Mouse (Mus musculus) embryo, embryonic 11 days (tissue): ENCODE measurements around the gene Espn.

ENCODE experiments used
- DNase-seq: peaks from one replicate; pipeline ENCODE4 v3.0.0-alpha.2; 2015

Espn gene

GRCm38 (mm10) chr4:152121183-152121505, 31.0 kb downstream of the Espn start:
- DNase-seq, result no peak

GRCm38 (mm10) chr4:152120311-152121182, 31.6 kb downstream of the Espn start:
- DNase-seq, result no peak

- peak; percentile 79 for DNase-seq
Measured at GRCm38 (mm10) chr4:152119396-152120292, 32.5 kb downstream of the Espn start.

- no peak for DNase-seq
Measured at GRCm38 (mm10) chr4:152117538-152117937, 34.6 kb downstream of the Espn start.

GRCm38 (mm10) chr4:152115921-152116612, 36.1 kb downstream of the Espn start, which contains the start of gene Tnfrsf25:
Gene Tnfrsf25, plus strand, starts transcription at chr4:152115934.
- DNase-seq, result peak; percentile 56

GRCm38 (mm10) chr4:152114080-152114479, 38.1 kb downstream of the Espn start:
- DNase-seq, result no peak

- DNase-seq, result no peak
Measured at GRCm38 (mm10) chr4:152112329-152112728, 39.8 kb downstream of the Espn start.

GRCm38 (mm10) chr4:152110689-152111088, 41.5 kb downstream of the Espn start:
- DNase-seq, result no peak

GRCm38 (mm10) chr4:152109509-152109908, 42.7 kb downstream of the Espn start:
- DNase-seq, result no peak

- DNase-seq, result no peak
Measured at GRCm38 (mm10) chr4:152108673-152109072, 43.5 kb downstream of the Espn start.

- DNase-seq, result peak; percentile 93
Measured at GRCm38 (mm10) chr4:152107971-152108509, 44.1 kb downstream of the Espn start.

- DNase-seq, result peak; percentile 68
Measured at GRCm38 (mm10) chr4:152107493-152107892, 44.7 kb downstream of the Espn start.

- DNase-seq, result no peak
Measured at GRCm38 (mm10) chr4:152106746-152107145, 45.4 kb downstream of the Espn start.

GRCm38 (mm10) chr4:152103025-152103424, 49.1 kb downstream of the Espn start:
- peak; percentile 76 for DNase-seq

- no peak for DNase-seq
Measured at GRCm38 (mm10) chr4:152101921-152102320, 50.2 kb downstream of the Espn start.

GRCm38 (mm10) chr4:152101081-152101653, 51.0 kb downstream of the Espn start:
- DNase-seq, result no peak

- DNase-seq, result no peak
Measured at GRCm38 (mm10) chr4:152100541-152100940, 51.6 kb downstream of the Espn start.

- DNase-seq, result no peak
Measured at GRCm38 (mm10) chr4:152097911-152098799, 54.0 kb downstream of the Espn start.

- no peak for DNase-seq
Measured at GRCm38 (mm10) chr4:152096927-152097326, 55.2 kb downstream of the Espn start.

GRCm38 (mm10) chr4:152095937-152096910, 55.9 kb downstream of the Espn start:
- peak; percentile 79 for DNase-seq
